Mouse (Mus musculus) embryonic fibroblast, embryonic 13.5 days (primary cell): ENCODE data around the gene Wfs1.

Experiments used
- CTCF ChIP-seq: IDR thresholded peaks from 2 replicates; pipeline ENCODE4 v1.5.1; 2011; ENCODE audit warnings: mild to moderate bottlenecking, control low read depth, low read length, moderate library complexity, borderline replicate concordance; ENCODE audit not compliant: insufficient read depth
- POLR2A ChIP-seq: IDR thresholded peaks from 2 replicates; pipeline ENCODE4 v1.6.1; 2011; ENCODE audit warnings: low read depth, mild to moderate bottlenecking, control low read depth, low read length, moderate library complexity

DNA sequence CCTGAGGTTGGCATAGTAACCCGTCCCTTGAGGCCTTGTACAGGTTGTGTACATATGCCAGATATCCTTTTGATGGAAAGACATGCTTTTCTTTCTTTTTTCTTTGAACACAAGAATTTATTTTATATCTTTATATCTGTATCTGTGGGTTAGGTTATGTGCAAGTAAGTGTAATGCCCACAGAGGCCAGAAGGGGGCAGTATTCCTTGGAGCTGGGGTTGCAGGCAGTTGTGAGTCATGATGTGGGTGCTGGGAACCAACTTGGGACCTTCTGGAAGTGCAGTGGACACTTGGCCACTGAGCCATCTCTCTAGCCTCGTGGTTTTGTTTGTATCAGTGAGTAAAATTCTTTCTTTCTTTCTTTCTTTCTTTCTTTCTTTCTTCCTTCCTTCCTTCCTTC is 46.6 kb downstream of the Wfs1 start:
- TF ChIP-seq CTCF (no peak), POLR2A (no peak)
